Mouse (Mus musculus) cortical plate, adult 2 months (tissue): ENCODE measurements around the gene Senp5.

ENCODE experiments used
- CTCF ChIP-seq: fragments of 200-500 bp; IDR thresholded peaks from 2 replicates; pipeline ENCODE4 v1.5.1; 2011; ENCODE audit warnings: mild to moderate bottlenecking, control low read depth, low read length; ENCODE audit not compliant: insufficient read depth; ENCODE audit errors: extremely low read depth
- POLR2A ChIP-seq: fragments of 200-500 bp; IDR thresholded peaks from 2 replicates; pipeline ENCODE4 v1.6.1; 2011; ENCODE audit warnings: mild to moderate bottlenecking, low read length, control low read depth; ENCODE audit not compliant: insufficient read depth; ENCODE audit errors: extremely low read depth

DNA sequence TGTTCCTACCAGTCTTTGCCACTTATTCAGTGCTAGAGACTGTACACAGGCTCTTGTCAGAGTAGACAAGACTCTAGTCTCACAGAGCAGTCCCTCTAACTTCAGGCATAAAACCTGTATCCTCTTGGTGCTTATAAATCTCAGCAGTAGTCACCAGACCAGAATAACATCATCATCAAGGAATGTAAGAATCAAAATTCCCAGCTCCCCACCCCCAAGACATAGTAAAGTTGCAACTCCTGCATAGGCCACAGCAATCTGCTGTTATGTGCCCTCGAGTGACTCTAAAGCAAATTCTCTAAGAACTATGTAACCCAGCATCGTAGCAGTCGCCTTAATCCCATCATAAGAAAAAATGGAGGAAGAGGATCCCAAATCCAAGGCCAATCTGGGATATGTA is 23.6 kb downstream of the Senp5 start:
- TF ChIP-seq POLR2A, result no peak
- TF ChIP-seq CTCF, result no peak
